Mouse (Mus musculus) kidney, embryonic 16.5 days (tissue): ENCODE measurements at regions not wholly inside any gene's neighbourhood (a gene's known extent, or its start where the extent isn't known, plus 50 kb on each side); places are given as distances from the start of the nearest gene placed in this dataset.
"Not testable (repeated sequence)": the region's sequence is repeated elsewhere in the genome, so short reads cannot be mapped to it uniquely, and the experiment has no call there.

ENCODE experiments used
- ATAC-seq: fragments of 200-750 bp; cut with Nextera tagmentation; 2 replicates; pipeline ENCODE4 v1.8.0; 2017; ENCODE audit warnings: moderate TSS enrichment; ENCODE audit not compliant: low FRiP score, low TSS enrichment
- H3K27ac ChIP-seq: fragments of 300-500 bp; sonication (generic); 2 replicates; pipeline ENCODE4 v1.5.1; 2014; ENCODE audit warnings: low read length
- H3K27me3 ChIP-seq: fragments of 300-500 bp; sonication (generic); 2 replicates; pipeline ENCODE4 v1.6.1; 2014; ENCODE audit warnings: low read length, control low read depth, mixed read lengths; ENCODE audit not compliant: insufficient read depth
- H3K36me3 ChIP-seq: fragments of 300-500 bp; sonication (generic); 2 replicates; pipeline ENCODE4 v1.6.1; 2014; ENCODE audit warnings: low read length, control low read depth, mixed read lengths; ENCODE audit not compliant: insufficient read depth
- H3K4me1 ChIP-seq: fragments of 300-500 bp; sonication (generic); 2 replicates; pipeline ENCODE4 v1.6.1; 2014; ENCODE audit warnings: low read length, control low read depth, mixed read lengths; ENCODE audit not compliant: insufficient read depth
- H3K4me2 ChIP-seq: fragments of 300-500 bp; sonication (generic); replicated peaks from 2 replicates; pipeline ENCODE4 v1.6.1; 2014; ENCODE audit warnings: low read depth, low read length
- H3K4me3 ChIP-seq: fragments of 300-500 bp; sonication (generic); 2 replicates; pipeline ENCODE4 v1.5.1; 2014; ENCODE audit warnings: mild to moderate bottlenecking, low read length
- H3K9ac ChIP-seq: fragments of 300-500 bp; sonication (generic); replicated peaks from 2 replicates; pipeline ENCODE4 v1.6.1; 2014; ENCODE audit warnings: low read length
- H3K9me3 ChIP-seq: fragments of 300-500 bp; sonication (generic); 2 replicates; pipeline ENCODE4 v1.6.1; 2016; ENCODE audit warnings: low read length, control low read depth
- WGBS: fragments of 180-500 bp; shearing (Covaris S2); extraction: QIAGEN DNeasy Blood & Tissue Kit; methylation state at CpG from one replicate; pipeline ENCODE4 v1.1.7; 2014; 5-methylcytosine and 5-hydroxymethylcytosine counted together

DNA sequence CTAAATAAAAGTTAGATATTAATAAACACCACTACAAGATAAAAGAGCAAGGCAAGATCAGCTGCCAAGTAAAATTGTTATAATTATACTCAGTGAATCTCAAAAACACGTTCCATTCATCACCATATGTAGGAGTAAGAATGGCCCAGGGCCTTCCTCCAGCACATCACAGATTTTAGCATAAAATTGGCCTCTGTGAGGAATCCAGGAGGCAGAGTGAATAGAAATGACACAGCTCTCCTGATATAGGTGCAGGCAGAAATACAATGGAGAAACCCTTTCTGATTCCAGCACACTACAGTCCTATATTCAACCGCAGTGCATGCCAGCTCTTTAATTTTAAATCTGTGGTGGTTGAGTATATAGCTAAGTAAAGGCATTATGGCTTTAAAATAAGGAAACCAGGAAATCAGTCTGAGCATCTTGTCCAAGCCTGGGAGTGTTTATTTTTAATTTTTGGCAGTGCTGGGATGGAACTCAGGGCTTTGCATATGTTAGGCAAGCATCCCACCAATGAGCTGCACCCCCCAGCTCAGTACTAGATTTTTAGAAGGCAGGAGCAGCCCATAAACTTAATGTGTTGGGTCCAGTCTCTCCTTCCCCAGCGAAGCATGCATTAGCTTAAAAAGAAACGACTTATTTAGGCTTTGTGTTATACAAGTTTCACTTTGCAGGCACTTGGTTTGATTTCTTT lies 158.3 kb upstream of the Ptprz1 start:
- H3K4me3 ChIP-seq: no peak overlapping the region
- no peak overlapping the region for H3K4me2 ChIP-seq
- H3K9ac ChIP-seq: no peak overlapping the region
- no peaks in the 10 kb centered on the region for H3K36me3 ChIP-seq
- no peak overlapping the region for H3K27ac ChIP-seq
- no peak for ATAC-seq
- H3K4me1 ChIP-seq: no peaks in the 10 kb centered on the region
- no peaks in the 10 kb centered on the region for H3K27me3 ChIP-seq
- 76% methylated on average over 4 of the region's 4 CpGs for WGBS
- H3K9me3 ChIP-seq: no peaks in the 10 kb centered on the region

GRCm38 (mm10) chr6:22716144-22716856 lies 159.0 kb upstream of the Ptprz1 start:
- Histone ChIP-seq H3K36me3 (no peaks in the 10 kb centered on the region), H3K9me3 (no peaks in the 10 kb centered on the region), H3K27ac (no peak overlapping the region), H3K4me2 (no peak overlapping the region), H3K4me3 (no peak overlapping the region), H3K9ac (no peak overlapping the region), H3K27me3 (no peaks in the 10 kb centered on the region), H3K4me1 (no peaks in the 10 kb centered on the region)
- no peak for ATAC-seq
- 63% methylated on average over 7 of the region's 7 CpGs for WGBS

GRCm38 (mm10) chr6:22698187-22698586 lies 177.1 kb upstream of the Ptprz1 start:
- H3K27me3 ChIP-seq: no peaks in the 10 kb centered on the region

GRCm38 (mm10) chr6:22688678-22689126 lies 186.6 kb upstream of the Ptprz1 start:
- Histone ChIP-seq H3K27me3 (no peaks in the 10 kb centered on the region), H3K27ac (no peak overlapping the region), H3K4me1 (no peaks in the 10 kb centered on the region), H3K9ac (no peak overlapping the region), H3K4me3 (no peak overlapping the region), H3K36me3 (no peaks in the 10 kb centered on the region), H3K4me2 (no peak overlapping the region), H3K9me3 (no peaks in the 10 kb centered on the region)
- peak; percentile 49; the same call in 1 of the 2 replicates for ATAC-seq
- 51% methylated on average over 7 of the region's 7 CpGs for WGBS

More at GRCm38 (mm10) chr6:22698187-22698586, 177.1 kb upstream of the Ptprz1 start:
- Histone ChIP-seq H3K9ac (no peak overlapping the region), H3K9me3 (no peaks in the 10 kb centered on the region), H3K4me1 (no peaks in the 10 kb centered on the region), H3K36me3 (no peaks in the 10 kb centered on the region), H3K27ac (no peak overlapping the region), H3K4me3 (no peak overlapping the region), H3K4me2 (no peak overlapping the region)
- ATAC-seq: no peak

GRCm38 (mm10) chr6:22674586-22674929 lies 200.7 kb upstream of the Ptprz1 start:
- Histone ChIP-seq H3K9me3 (no peaks in the 10 kb centered on the region), H3K27ac (no peak overlapping the region), H3K36me3 (no peaks in the 10 kb centered on the region), H3K4me2 (no peak overlapping the region), H3K4me1 (no peaks in the 10 kb centered on the region), H3K27me3 (no peaks in the 10 kb centered on the region), H3K9ac (no peak overlapping the region), H3K4me3 (no peak overlapping the region)
- 63% methylated on average over 1 of the region's 1 CpGs for WGBS
- no peak for ATAC-seq

DNA sequence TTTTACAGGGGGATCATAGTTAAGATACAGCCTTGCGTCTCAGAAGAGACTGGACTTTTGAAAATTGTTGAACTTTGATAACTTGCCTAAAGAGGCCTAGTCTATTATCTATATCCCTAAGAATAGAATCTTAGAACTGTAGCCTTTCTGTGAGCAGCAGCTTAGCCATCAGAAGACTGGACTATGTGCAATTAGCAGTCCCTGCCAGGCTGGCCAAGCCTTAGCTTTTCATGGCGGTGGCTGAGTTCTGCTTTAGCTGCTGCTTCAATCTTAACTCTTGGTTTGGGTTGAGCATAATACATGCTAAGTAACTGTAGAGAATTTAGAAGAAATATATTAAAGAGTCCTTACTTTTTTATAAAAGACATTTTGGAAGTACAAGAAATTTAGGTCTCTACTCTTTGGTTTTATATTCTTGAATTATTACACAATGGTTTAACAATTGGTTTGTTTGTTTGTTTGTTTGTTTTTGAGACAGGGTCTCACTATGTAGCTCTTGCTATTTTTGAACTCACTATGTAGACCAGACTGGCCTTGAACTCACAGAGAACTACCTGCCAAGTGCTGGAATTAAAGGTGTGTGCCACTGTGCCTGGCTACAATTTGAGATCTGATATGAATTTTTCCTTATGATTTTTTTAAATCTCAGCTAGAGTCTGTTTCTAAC lies 201.2 kb upstream of the Ptprz1 start:
- no peak overlapping the region for H3K4me2 ChIP-seq
- no peaks in the 10 kb centered on the region for H3K36me3 ChIP-seq
- no peak overlapping the region for H3K27ac ChIP-seq
- no peak for ATAC-seq
- no peaks in the 10 kb centered on the region for H3K4me1 ChIP-seq
- H3K4me3 ChIP-seq: no peak overlapping the region
- WGBS: 95% methylated on average over 2 of the region's 2 CpGs
- H3K27me3 ChIP-seq: no peaks in the 10 kb centered on the region
- no peaks in the 10 kb centered on the region for H3K9me3 ChIP-seq
- H3K9ac ChIP-seq: no peak overlapping the region

DNA sequence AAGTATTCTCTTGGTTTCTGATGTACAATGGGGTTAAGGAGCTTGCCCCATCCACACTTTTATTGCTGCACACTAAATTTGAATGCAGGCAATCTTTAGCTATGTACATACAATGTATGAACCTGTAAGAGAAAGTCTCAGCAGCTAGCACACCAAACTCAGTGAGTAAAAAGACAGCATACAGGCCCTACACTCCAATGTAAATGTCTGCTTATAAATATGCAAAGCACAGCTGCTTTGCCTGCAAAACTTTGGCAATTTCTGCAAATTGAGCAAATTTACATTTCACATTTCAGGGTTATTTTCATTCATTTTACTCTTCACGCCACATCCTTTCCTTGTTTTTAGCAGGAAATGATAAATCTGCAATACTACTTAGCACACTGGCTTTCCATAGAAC lies 203.8 kb upstream of the Ptprz1 start:
- no peak for ATAC-seq
- Histone ChIP-seq H3K4me3 (no peak overlapping the region), H3K27ac (no peak overlapping the region), H3K27me3 (no peaks in the 10 kb centered on the region), H3K4me2 (no peak overlapping the region), H3K36me3 (no peaks in the 10 kb centered on the region), H3K4me1 (no peaks in the 10 kb centered on the region), H3K9ac (no peak overlapping the region), H3K9me3 (no peaks in the 10 kb centered on the region)
- WGBS: 64% methylated on average over 1 of the region's 1 CpGs

DNA sequence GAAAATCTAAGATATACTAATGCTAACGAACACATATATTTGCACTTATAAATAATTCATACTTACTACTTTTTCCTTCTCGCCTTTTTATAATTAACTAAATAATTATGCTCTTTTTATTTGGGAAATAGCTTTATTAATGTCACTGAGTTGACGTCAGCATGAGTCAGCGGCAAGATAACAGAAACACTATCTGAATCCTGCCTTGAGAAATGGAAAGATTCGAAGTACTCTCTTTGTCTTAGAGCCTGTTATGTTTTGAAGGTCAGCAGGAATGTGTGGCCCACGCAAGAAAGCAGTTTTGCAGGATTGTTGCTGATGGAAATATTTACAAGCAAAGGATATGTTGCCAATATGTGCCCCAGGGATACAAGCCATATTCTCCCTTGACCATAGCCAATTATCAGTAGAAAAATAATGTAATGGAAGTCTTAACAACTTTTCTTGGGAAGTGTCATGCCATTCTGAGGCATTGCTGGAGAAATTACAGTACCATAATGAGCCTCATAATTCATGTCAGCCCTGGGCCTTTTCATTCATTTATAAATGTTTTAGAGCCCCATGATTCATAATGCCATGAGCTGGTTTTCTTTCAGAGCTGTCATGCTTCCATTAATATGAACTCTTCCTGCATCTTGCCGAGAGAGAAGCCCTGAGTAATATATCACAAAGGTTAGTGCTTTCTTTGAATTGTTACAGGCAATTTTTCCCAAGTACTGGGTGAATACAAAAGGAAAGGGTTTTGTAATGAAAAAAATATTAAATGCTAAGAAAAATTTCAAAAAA lies 206.9 kb upstream of the Ptprz1 start:
- no peak overlapping the region for H3K27ac ChIP-seq
- H3K36me3 ChIP-seq: no peaks in the 10 kb centered on the region
- H3K4me3 ChIP-seq: no peak overlapping the region
- H3K9ac ChIP-seq: no peak overlapping the region
- no peak for ATAC-seq
- no peaks in the 10 kb centered on the region for H3K27me3 ChIP-seq
- no peaks in the 10 kb centered on the region for H3K9me3 ChIP-seq
- 63% methylated on average over 7 of the region's 7 CpGs for WGBS
- H3K4me1 ChIP-seq: no peaks in the 10 kb centered on the region
- no peak overlapping the region for H3K4me2 ChIP-seq

DNA sequence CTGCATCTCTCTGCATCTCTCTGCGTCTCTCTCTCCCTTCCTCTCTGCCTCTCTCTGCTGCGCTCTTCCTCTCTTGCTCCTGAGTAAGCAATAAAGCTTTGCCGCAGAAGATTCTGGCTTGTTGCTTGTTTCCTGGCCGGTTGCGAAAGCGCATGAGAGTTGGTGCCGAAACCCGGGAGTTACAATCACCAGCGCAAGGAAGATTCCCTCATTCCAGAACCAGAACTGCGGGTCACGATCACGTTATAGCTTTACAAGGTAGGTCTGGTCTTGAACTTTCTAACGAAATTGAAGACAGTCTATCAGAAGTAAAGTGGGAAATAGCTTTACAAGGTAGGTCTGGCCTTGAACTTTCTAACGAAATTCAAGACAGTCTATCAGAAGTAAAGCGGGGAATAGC lies 217.9 kb upstream of the Ptprz1 start:
- not testable (repeated sequence) for H3K9ac ChIP-seq, H3K36me3 ChIP-seq, H3K27me3 ChIP-seq, ATAC-seq, H3K27ac ChIP-seq, H3K9me3 ChIP-seq, H3K4me1 ChIP-seq, H3K4me3 ChIP-seq, H3K4me2 ChIP-seq
- WGBS: 95% methylated on average over 14 of the region's 15 CpGs
